Mouse (Mus musculus): Measurements from ENCODE around the gene Kynu.

The Kynu gene

GRCm38 (mm10) chr2:43555062-43555888 lies at the start of gene Kynu:
Kynu (plus strand) TSS chr2:43555329.
- DNase-seq (ENCODE audit: low spot score) = no peak

GRCm38 (mm10) chr2:43506182-43506581 lies 48.9 kb upstream of the Kynu start:
- DNase-seq (ENCODE audit: low spot score) = no peak

GRCm38 (mm10) chr2:43513852-43514251 lies 41.3 kb upstream of the Kynu start:
- no peak for DNase-seq (ENCODE audit: low spot score)

DNA sequence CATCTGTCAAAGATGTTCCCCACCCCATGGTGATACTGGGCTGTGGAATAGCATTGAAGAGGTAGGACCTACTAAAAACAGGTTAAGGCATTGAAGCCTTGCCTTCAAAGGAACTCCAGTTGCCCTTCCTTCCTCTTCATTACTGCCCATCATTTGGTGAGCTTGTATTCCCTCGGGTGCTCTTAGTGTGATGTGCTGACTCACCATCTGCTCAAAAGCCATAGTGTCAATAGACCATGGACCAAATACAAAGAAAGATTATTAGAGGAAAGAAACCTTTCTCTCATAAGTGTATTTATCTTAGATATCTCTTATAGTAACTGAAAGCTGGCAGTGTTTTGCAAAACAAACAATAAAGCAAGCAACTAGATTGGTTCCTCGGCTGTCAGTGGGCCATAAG lies 20.7 kb upstream of the Kynu start:
- DNase-seq (ENCODE audit: low spot score) = no peak

- DNase-seq (ENCODE audit: low spot score) = no peak
Measured at GRCm38 (mm10) chr2:43542615-43543014, 12.5 kb upstream of the Kynu start.

DNA sequence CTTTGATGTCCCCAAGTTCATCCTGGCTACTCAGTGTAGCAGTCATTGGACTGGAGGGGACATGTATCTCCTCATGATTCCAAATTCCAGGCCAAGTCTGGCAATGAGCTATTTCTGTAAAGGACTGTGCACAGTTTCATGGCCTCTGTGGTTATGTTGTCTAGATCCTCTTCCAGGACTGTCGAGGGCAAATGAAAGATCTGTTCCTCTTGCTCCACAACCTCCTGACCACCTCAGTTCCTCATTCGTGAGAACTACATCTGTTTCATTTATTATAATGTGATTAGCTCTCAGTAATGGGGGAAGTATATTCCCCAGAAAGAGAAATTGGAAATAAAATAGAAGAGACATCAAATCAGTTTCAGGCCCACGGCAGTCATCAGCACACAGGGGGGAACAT lies 9.5 kb upstream of the Kynu start:
- DNase-seq (ENCODE audit: low spot score) = no peak

DNA sequence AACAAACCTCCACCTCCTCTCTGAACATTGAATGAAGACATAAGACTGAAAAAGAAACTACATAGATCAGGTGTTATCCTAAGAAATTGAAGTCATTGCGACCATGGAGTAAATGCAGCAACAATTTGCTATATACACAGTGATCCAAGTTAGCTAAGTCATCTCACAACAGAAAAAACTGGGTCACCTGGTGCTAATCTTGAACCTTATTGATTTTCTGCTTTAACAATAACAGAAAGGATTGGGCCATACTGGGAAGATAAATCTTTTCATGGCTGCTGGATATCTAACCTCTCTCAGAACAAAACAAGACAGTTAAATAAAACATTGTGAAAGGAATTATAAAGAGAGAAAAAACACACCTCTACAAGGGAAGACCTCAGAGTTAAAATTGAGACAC lies 8.7 kb upstream of the Kynu start:
- DNase-seq (ENCODE audit: low spot score) = no peak

DNA sequence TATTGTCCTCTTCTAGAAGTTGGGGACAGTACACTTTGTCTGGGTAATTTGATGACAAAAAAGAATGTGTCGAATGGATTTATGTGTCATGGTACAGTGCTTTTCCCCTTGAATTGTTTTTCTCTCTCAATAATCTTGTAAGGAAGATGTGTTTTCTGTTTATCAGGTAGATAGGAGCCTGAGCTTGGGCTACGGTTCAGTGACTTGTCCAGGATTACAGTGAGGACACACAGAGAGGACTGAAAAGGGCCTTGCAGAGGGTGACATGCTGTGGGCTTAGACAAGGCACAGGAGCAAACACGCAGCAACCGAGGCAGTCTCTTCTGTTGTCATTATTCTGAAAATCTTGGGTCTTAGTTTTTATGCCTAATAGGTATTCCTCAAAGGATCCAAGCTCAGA lies 913 bp upstream of the Kynu start:
- DNase-seq (ENCODE audit: low spot score) = no peak

GRCm38 (mm10) chr2:43555889-43556285 lies 758 bp downstream of the Kynu start:
- no peak for DNase-seq (ENCODE audit: low spot score)

- DNase-seq (ENCODE audit: low spot score) = no peak
Measured at GRCm38 (mm10) chr2:43556985-43557384, 1.9 kb downstream of the Kynu start.

DNA sequence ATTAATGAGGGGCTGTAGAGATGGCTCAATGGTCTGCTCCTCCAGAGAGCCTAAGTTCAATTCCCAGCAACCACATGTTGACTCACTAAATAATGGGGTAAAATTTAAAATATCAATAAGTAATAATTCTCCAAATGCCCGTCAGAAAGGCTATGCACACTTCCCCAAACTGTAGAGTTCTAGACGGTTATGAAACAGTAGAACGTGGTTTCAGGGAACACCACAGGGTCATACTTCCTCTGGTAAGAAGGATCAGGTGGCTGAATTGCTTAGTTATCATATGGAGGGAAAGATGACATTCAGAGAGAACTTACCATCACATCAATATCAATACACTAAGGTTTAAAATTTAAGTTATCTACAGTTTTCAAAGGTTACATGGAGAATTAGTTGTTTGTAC lies 6.1 kb downstream of the Kynu start:
- DNase-seq (ENCODE audit: low spot score) = no peak

DNA sequence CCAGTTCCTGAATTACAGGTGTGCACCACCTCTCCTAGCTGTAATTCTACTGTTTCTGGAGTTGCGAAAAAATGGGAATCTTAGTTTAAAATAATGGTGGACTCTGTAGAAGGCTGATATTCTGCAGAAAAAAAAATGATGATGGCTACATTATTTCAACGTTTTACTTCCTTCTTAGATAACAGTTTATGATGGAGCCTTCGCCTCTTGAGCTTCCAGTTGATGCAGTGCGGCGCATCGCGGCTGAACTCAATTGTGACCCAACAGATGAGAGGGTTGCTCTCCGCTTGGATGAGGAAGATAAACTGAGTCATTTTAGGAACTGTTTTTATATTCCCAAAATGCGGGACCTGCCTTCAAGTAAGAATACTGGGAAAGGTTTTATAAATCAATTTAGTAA lies 7.7 kb downstream of the Kynu start:
- no peak for DNase-seq (ENCODE audit: low spot score)

DNA sequence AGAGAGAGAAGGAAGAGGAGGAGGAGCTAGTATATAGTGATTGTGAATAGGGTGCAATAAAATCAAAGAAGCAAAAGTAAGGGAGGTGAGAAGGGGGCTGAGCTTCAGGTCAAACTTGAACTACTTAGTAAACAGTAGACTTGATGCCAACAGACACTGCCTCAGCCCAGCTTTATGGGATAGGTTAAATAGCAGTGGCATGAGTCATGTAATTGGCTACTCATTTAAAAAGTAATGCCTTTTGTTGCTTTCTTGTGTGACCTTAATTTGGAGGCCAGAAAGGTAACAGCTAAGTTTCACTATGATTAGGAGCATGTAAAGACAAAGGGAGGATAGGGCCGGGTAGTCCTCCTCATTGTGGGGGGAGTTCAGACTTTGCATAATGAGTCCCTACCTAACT lies 13.3 kb downstream of the Kynu start:
- DNase-seq (ENCODE audit: low spot score) = no peak

- no peak for DNase-seq (ENCODE audit: low spot score)
Measured at GRCm38 (mm10) chr2:43573526-43573925, 18.4 kb downstream of the Kynu start.

DNA sequence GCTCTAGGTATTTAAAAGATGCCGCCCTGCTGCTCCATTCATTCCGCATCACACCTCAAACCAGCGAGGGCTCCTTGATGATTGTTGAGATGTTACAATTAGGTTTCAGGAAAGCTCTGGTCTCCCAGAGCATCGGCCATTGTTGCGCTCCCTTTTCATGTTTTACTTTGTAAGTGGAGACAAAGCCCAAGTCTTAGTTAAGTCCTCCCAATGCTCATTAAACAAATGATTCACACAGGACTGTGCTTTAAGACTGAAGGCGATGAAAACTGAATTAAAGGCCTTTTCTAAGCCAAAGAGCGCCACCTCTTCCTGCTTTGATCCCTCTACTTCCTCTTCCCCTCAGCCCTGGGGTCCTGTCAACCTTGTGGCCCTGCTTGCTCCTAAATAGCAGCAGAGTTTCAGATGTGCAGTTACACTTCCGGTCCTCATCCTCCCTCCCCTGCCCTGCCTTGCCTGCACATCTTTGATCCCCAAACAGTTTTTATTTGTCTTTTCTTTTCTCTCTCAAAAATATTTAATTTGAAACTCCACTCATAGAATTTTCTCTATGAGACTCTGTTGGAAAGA lies 28.2 kb downstream of the Kynu start:
- DNase-seq (ENCODE audit: low spot score) = no peak

DNA sequence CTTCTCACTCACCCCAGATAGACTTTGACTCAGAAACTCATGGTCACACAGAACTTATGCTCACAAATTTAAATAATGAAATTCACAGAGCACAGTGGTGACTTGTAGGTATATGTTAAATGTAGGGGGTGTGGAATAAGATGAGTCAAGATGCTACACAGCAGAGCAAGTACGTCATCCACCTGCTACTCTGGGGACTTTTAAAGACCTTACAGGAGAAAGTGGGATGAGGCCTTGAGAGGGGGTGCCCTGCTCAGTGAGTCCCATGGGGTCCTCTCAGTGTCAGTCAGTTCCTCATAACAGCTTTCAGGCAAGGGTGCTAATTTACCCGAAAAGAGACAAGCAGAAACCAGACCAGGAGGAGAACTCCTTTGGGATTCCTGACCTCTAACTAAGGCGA lies 30.4 kb downstream of the Kynu start:
- no peak for DNase-seq (ENCODE audit: low spot score)

- no peak for DNase-seq (ENCODE audit: low spot score)
Measured at GRCm38 (mm10) chr2:43587832-43588231, 32.7 kb downstream of the Kynu start.

- no peak for DNase-seq (ENCODE audit: low spot score)
Measured at GRCm38 (mm10) chr2:43592001-43592704, 37.0 kb downstream of the Kynu start.

DNA sequence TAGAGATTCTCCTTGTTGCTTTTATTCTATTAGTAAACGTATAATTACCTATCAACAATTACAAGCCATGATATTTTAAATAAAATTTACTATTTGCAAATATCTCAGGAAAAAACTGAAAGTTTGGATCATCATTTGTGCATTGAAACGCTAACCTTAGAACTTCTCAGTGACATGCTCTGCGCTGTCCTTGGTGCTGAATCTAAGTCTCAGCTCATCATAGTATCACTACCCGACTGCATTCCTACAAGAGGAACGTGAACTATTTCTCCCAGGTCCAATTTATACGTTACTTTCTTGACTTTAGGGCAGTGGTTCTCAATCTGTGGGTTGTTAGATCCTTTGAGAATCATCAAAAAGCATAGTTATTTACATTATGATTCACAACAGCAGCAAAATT lies 58.4 kb downstream of the Kynu start:
- no peak for DNase-seq (ENCODE audit: low spot score)

DNA sequence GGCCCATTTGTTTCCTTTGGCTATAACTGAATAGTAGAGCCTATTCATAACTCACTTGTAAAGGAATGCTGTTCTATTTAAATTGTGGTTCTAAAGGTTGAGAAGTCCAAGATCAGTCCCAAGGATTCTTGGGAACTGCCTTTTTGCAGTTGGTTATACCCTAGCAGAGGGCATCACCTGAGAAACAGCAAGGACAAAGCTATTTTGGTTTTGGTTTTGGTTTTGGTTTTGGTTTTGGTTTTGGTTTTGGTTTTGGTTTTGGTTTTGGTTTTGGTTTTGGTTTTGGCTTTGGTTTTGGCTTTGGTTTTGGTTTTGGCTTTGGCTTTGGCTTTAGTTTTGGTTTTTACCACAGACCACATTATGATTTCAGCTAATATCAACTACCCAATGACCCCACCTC lies 66.0 kb downstream of the Kynu start:
- DNase-seq (ENCODE audit: low spot score) = no peak

GRCm38 (mm10) chr2:43622844-43623243 lies 67.7 kb downstream of the Kynu start:
- DNase-seq (ENCODE audit: low spot score) = no peak

DNA sequence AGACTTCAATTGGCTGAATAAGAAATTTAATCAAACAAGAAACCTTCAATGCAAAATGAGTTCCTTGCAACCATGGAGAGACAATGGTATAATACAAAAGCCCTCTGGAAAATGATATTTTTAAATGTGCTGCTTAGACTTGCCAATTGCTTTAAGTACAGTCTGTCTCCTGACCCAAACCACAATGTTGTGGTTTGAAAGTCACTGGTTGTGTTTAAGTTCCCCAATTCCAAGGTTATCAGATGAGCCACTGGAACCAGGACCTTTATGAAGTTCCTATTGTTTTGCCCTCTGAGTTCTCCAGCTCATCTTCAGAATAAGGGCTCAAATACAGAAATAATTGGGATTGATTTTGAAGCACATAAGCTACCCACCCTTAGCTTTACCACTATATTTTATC lies 76.7 kb downstream of the Kynu start:
- DNase-seq (ENCODE audit: low spot score) = no peak

DNA sequence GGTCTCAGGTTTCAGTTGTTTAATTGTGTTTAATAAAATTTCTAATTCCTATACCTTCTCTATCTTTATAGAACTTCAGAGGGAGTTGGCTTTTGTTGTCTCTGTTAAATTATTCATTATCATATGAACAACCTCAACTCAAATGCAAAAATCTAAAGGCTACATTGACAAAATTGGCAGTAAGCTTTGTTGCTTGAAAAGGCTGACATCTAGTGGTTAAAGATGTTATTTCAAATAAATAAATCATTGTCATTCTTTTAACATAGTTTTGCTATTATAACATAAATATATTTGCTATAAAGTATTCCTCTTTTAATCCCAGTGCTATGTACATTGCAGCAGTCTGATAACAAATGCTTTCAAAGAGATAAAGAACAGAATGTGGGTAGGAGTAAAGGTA lies 81.4 kb downstream of the Kynu start:
- DNase-seq (ENCODE audit: low spot score) = no peak
